Mouse (Mus musculus) midbrain, embryonic 10.5 days (tissue): ENCODE results near the gene Cabp2. TPM values are rescaled to one million over a fixed set of nuclear protein-coding genes. Genes with fewer than 3 reads are reported as not detected.
A peak's percentile ranks its signal among the peaks of the same experiment; 100 is the strongest.
"Not testable (repeated sequence)": the region's sequence is repeated elsewhere in the genome, so short reads cannot be mapped to it uniquely, and the experiment has no call there.

Source experiments
- DNase-seq: peaks from one replicate; pipeline ENCODE4 v3.0.0-alpha.2; 2017; ENCODE audit warnings: low spot score
- H3K27ac ChIP-seq: fragments of 300-500 bp; sonication (generic); replicated peaks from 2 replicates; pipeline ENCODE4 v1.5.1; 2016; ENCODE audit warnings: mild to moderate bottlenecking
- H3K27me3 ChIP-seq: fragments of 300-500 bp; sonication (generic); 2 replicates; pipeline ENCODE4 v1.6.1; 2016; ENCODE audit warnings: low read depth, mild to moderate bottlenecking; ENCODE audit not compliant: poor library complexity, severe bottlenecking
- H3K36me3 ChIP-seq: fragments of 300-500 bp; sonication (generic); 2 replicates; pipeline ENCODE4 v1.6.1; 2016; ENCODE audit warnings: mild to moderate bottlenecking, moderate library complexity
- H3K4me1 ChIP-seq: fragments of 300-500 bp; sonication (generic); 2 replicates; pipeline ENCODE4 v1.6.1; 2016
- H3K4me3 ChIP-seq: fragments of 300-500 bp; sonication (generic); 2 replicates; pipeline ENCODE4 v1.5.1; 2016; ENCODE audit warnings: mild to moderate bottlenecking, moderate library complexity
- H3K9me3 ChIP-seq: fragments of 300-500 bp; sonication (generic); replicated peaks from 2 replicates; pipeline ENCODE4 v1.6.1; 2016; ENCODE audit warnings: mild to moderate bottlenecking
- WGBS: fragments of 180-500 bp; shearing (Covaris S2); methylation state at CpG from one replicate; pipeline ENCODE4 v1.1.7; 2016; 5-methylcytosine and 5-hydroxymethylcytosine counted together
- polyA plus RNA-seq: library from polyadenylated mRNA; unstranded; fragments of >200 nt; fragmentation: Nextera tagmentation; extraction: Ambion mirVana; gene quantifications from 2 replicates; pipeline ENCODE4 v1.2.1, GENCODE M21; 2016

The Cabp2 gene
- polyA plus RNA-seq, 1 experiment from 2014 or later, result not detected

DNA sequence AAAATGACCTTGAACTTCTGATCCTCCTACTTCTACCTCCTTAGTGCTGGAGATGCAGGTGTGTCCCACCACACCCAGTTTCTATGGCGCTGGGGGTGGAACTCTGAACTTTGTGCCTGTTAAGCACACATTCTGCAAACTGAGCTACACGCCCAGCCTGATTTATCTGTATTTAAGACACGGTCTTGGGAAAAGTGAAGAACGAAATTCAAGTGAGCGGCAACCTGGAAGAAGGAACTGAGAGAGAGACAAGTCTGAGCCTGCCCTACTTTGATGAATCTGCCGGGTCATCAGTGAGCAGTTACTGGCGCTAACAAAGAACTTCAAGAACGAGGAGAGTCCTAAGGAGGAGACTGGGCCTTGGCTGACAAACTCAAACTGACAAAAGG, 34.5 kb upstream of the Cabp2 start:
- no peak for DNase-seq
- Histone ChIP-seq H3K4me1 (0 out of 2 replicates have a peak, but pooled peaks cover 2% of the 10 kb centered on the region), H3K36me3 (no peaks in the 10 kb centered on the region), H3K4me3 (no peak overlapping the region), H3K27ac (no peak overlapping the region), H3K27me3 (no peaks in the 10 kb centered on the region), H3K9me3 (no peaks in the 10 kb centered on the region)
- 85% methylated on average over 8 of the region's 8 CpGs for WGBS

DNA sequence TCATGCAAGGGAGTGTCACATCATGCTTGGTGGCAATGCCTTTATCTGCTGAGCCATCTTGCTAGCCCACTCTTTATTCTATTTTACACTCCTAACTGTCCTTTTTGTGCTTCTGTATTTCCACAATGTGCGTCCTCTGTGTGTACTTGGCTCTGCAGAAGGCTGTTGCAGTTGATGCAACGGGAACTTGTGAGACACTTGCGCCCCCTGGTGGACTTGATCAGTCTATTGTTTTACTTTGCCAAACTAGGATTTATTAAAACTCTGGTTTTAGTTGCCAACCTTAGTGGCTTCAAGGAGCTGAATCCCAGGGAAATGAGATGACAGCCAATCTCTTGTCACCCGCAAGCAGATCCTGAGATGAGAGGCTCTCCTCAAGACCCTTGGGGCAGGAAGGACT, 33.5 kb upstream of the Cabp2 start:
- Histone ChIP-seq H3K27ac (no peak overlapping the region), H3K4me1 (0 out of 2 replicates have a peak, but pooled peaks cover 2% of the 10 kb centered on the region), H3K4me3 (no peak overlapping the region), H3K9me3 (no peaks in the 10 kb centered on the region), H3K36me3 (no peaks in the 10 kb centered on the region), H3K27me3 (no peaks in the 10 kb centered on the region)
- DNase-seq, result peak; percentile 76
- WGBS, result 19% methylated on average over 4 of the region's 4 CpGs

DNA sequence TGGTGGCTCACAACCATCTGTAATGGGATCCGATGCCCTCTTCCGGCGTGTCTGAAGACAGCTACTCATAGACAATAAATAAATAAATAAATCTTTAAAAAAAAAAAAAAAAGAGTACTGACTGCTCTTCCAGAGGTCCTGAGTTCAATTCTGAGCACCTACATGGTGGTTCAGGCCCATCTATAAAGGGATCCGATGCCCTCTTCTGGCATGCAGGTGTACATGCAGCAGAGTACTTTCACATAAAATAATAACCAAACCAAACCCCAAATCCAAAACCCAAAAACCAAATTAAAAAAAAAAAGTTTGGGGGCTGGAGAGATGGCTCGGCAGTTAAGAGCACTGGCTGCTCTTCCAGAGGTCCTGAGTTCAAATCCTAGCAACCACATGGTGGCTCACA, 32.3 kb upstream of the Cabp2 start:
- not testable (repeated sequence) for H3K27ac ChIP-seq, H3K4me1 ChIP-seq, H3K36me3 ChIP-seq, H3K4me3 ChIP-seq, H3K27me3 ChIP-seq, DNase-seq, H3K9me3 ChIP-seq
- 80% methylated on average over 5 of the region's 5 CpGs for WGBS

DNA sequence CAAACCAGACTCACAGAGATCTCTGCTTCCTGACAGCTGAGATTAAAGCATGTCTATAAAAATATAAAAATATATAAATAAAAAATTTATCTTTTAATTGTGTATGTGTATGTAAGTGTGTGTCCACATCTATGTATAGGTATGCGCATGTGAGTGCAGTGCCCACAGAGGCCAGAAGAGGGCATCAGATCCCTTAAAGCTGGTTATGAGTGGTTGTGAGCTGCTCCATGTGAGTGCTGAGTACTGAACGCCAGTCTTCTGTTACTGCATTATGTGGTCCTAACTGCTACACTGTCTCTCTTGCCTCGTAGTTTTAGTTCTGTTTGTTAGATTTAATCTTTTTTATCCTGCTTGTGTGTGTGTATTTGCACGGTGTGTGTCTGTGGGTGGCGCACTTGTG, 30.4 kb upstream of the Cabp2 start:
- no peak for DNase-seq
- H3K27ac ChIP-seq, result no peak overlapping the region
- WGBS, result 95% methylated on average over 5 of the region's 5 CpGs

DNA sequence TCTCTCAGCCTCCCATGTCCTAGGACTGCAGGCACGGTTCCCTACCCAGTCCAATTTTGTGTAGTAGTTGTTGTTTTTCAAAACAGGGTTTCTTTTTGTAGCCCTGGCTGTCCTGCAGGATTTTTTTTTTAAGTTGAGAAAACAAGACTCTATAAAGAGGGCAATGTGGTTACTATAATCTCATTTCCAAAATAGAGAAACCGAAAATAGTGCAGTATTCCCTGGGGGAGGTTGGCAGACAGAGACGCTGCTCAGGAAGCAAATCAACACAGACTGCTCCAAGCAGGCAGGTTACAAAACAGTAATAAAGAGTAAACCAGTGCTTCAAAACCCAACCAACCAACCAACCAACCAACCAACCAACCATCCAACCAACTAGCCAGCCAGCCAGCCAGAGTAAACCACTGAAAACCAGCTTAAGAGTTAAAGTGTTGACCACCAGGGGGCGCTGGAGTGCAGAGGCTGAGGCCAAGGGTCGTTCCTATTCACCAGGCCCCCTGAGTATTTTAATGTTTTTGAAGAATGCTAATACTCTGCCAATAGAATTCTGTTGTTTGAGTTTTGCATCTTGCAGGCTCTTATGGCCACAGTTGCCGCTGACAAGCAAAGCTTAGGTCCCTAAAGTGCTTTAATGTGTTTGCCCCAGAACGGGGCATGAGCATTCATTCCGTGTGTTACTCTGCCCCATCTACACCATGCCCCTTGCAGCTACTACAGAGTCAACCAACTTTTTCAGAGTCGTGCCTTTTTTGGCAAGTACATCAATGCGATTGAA, 29.4 kb upstream of the Cabp2 start:
- no peaks in the 10 kb centered on the region for H3K9me3 ChIP-seq
- peak; percentile 67 for DNase-seq
- 53% methylated on average over 10 of the region's 10 CpGs for WGBS
- H3K27ac ChIP-seq, result no peak overlapping the region
- H3K36me3 ChIP-seq, result no peaks in the 10 kb centered on the region
- H3K4me1 ChIP-seq, result peaks cover 11% of the 10 kb centered on the region
- no peak overlapping the region for H3K4me3 ChIP-seq
- H3K27me3 ChIP-seq, result no peaks in the 10 kb centered on the region

More for the DNA sequence above, 30.4 kb upstream of the Cabp2 start:
- Histone ChIP-seq H3K4me1 (peaks cover 3% of the 10 kb centered on the region; the same call in 1 of the 2 replicates), H3K9me3 (no peaks in the 10 kb centered on the region), H3K4me3 (no peak overlapping the region), H3K27me3 (no peaks in the 10 kb centered on the region), H3K36me3 (no peaks in the 10 kb centered on the region)

DNA sequence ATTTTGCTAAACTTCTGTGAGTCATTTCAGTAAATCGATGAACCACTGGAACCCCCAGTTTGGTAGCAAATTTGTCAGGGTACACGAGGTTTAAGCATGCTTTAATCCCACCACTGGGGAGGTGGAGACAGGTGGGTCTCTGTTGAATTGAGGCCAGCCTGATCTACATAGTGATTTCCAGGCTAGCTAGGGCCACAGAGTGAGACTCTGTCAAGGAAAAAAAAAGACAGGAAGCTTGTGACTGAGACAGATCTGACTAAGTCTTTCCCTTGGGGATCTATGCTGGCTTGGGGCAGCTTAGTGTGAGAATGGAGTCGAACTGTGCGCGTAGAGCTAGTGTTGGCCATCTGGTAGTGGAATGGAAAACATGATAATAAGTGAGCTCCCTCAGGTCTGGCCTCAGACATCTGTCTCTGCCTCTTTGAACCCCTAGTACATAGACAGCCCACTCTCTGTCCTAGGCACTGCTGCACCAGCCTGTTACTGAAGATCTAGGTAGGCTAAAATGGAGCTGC, 28.8 kb upstream of the Cabp2 start:
- no peak overlapping the region for H3K27ac ChIP-seq
- no peak for DNase-seq
- no peaks in the 10 kb centered on the region for H3K36me3 ChIP-seq
- H3K27me3 ChIP-seq, result no peaks in the 10 kb centered on the region
- no peak overlapping the region for H3K4me3 ChIP-seq
- 84% methylated on average over 5 of the region's 5 CpGs for WGBS
- H3K9me3 ChIP-seq, result no peaks in the 10 kb centered on the region
- peaks cover 12% of the 10 kb centered on the region for H3K4me1 ChIP-seq

DNA sequence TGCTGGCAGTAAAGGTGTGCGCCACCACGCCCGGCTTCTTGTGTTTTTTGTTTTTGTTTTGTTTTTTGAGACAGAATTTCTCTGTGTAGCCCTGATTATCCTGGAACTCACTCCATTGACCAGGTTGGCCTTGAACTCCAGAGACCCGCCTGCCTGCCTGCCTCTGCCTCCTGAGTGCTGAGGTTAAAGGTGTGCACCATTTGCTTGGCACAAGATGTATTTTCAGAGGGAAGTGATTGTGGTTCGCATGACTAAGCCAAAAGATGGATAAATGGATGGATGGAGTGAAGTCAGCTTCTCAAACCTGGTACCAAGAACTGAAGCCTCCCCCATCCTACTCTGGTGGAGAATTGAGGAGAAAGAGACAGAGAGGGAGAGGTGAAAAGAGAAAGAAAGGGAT, 26.8 kb upstream of the Cabp2 start:
- no peak for DNase-seq
- no peaks in the 10 kb centered on the region for H3K36me3 ChIP-seq
- H3K27me3 ChIP-seq, result no peaks in the 10 kb centered on the region
- no peak overlapping the region for H3K4me3 ChIP-seq
- H3K27ac ChIP-seq, result no peak overlapping the region
- peaks cover 12% of the 10 kb centered on the region for H3K4me1 ChIP-seq
- WGBS, result 87% methylated on average over 5 of the region's 5 CpGs
- H3K9me3 ChIP-seq, result no peaks in the 10 kb centered on the region

DNA sequence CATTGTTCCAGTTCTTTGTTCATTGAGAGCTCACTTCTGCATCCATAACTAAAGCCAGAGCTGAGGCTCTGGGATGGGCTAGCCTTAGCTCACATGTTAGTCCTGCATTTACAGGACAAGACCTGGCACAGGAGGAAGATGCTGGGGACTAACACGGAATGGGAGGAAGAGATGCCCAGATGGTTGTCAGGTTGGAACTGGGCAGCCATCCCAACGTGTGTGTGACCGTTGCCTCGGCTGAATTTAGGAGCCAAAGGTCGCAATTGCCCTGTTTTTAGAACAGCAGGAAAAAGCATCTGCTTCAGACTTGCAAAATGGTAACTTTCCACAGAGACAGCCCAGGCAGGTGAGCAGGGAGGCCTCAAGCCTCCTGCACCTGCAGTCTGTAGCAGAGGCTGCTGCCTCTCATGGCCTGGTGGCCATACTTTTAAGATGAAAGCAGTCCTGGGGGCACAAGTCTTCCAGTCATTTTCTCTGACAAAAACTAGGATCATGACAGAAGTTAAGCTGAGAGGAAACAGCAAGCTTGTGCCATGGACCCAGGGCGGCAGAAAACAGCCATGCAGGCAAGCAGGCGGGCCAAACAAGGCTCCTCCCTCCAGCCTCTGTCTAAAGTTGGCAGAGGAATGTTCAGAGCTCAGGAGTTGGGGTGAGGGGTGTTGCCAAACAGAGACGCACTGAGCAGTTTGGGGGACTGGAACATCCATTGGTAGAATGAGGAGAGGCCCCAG, 26.0 kb upstream of the Cabp2 start:
- no peak overlapping the region for H3K4me3 ChIP-seq
- H3K36me3 ChIP-seq, result no peaks in the 10 kb centered on the region
- no peak overlapping the region for H3K27ac ChIP-seq
- no peak for DNase-seq
- H3K9me3 ChIP-seq, result no peaks in the 10 kb centered on the region
- peaks cover 12% of the 10 kb centered on the region for H3K4me1 ChIP-seq
- H3K27me3 ChIP-seq, result no peaks in the 10 kb centered on the region
- 78% methylated on average over 8 of the region's 8 CpGs for WGBS

DNA sequence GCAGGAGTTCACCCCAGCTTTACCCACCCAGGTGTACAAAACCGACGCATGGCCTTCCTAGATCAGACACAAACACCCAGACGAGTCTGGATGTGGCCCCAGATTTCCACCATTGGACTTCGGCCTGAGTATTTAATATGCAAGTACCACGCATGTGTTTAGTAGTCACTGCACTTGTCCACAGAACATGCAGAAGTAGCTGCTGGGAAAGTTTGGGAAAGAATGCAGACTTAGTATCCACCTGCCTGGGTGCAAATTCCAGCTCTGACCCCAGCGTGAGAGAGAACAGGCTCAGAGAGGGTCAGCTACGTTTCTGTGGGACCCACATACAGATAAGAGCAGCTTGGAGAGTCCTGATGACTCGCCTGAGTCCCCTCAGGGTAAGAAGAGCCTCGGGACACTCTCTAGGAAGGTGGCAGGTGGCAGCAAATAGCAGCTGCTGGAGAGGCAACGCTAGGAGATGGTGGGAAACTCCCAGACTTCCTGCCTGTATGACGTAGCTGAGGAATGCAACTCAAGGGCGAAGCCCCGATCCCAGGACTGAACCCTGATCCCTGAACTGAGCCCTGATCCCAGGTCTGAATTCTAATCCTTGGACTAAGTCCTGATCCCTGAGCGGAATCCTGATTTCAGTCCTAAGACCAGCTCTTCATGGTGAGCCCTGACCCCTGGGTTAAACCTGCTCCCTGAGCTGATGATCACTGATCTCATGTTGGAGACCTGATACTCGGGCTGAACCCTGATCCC, 25.3 kb upstream of the Cabp2 start:
- no peak overlapping the region for H3K4me3 ChIP-seq
- 61% methylated on average over 15 of the region's 15 CpGs for WGBS
- H3K27ac ChIP-seq, result 0 out of 2 replicates have a peak overlapping the region, but pooled peaks have one; percentile 13
- no peaks in the 10 kb centered on the region for H3K27me3 ChIP-seq
- H3K4me1 ChIP-seq, result peaks cover 12% of the 10 kb centered on the region
- DNase-seq, result no peak
- H3K36me3 ChIP-seq, result no peaks in the 10 kb centered on the region
- no peaks in the 10 kb centered on the region for H3K9me3 ChIP-seq

DNA sequence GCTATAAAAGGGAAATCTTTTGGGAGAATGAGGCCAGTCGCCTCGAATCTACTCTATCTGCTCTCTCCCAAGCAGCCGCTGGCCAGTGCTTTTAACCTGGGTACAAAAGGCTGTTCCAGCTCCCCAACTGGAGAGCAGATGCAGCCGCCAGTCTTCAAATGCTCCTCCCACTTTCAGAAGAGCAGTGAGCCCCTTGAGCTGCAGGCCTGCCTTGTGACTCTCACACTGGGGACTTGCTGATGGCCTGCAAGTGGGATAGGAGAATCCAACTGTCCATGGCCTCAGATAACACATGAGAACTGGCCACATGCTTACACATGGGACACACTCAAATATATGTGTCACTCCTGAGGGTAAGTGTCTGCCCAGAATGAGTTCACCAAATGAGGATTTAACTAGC, 24.7 kb upstream of the Cabp2 start:
- no peaks in the 10 kb centered on the region for H3K27me3 ChIP-seq
- peaks cover 12% of the 10 kb centered on the region for H3K4me1 ChIP-seq
- H3K27ac ChIP-seq, result no peak overlapping the region
- DNase-seq, result no peak
- 42% methylated on average over 4 of the region's 4 CpGs for WGBS
- H3K9me3 ChIP-seq, result no peaks in the 10 kb centered on the region
- no peak overlapping the region for H3K4me3 ChIP-seq
- H3K36me3 ChIP-seq, result no peaks in the 10 kb centered on the region

DNA sequence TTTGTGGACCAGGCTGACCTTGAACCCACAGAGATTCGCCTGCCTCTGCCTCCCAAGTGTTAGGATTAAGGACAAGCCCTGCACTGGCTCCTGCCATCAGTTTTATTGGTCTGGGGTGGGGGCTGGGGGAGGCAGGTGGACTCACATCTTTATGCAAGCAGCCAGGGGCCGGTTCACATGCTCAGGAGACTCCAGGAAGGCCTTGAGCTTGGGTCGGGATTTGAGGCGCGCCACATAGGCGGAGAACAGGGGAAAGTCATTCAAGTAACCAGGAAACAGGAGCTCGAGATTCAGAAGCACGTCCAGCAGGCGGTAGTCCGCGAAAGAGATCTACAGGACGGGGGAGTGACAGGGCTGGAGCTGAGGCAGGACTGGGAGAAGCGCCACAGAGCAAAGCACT, 24.0 kb upstream of the Cabp2 start:
- 85% methylated on average over 13 of the region's 13 CpGs for WGBS
- Histone ChIP-seq H3K4me3 (no peak overlapping the region), H3K27ac (no peak overlapping the region), H3K9me3 (no peaks in the 10 kb centered on the region), H3K36me3 (no peaks in the 10 kb centered on the region), H3K27me3 (no peaks in the 10 kb centered on the region), H3K4me1 (peaks cover 12% of the 10 kb centered on the region)
- DNase-seq, result no peak

DNA sequence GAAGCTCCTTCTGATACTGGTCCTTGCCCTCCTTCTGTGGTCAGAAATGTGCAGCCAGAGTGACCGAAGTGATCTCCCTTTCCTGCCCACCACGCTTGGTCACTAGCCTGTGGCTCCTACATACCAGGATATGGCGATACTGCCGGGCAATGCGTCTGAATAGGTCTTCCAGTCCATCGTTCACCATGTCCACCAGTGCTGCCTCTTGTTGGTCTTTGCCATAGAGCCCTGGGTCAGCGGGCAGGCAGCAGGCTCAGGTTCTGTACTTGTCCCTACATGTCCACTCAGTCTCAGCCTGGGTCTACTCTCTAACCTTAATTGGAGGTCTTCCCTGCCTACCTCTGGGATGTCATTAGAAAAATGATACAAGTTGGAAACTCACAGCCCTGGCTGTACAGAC, 23.4 kb upstream of the Cabp2 start:
- 92% methylated on average over 7 of the region's 7 CpGs for WGBS
- no peak overlapping the region for H3K4me3 ChIP-seq
- no peaks in the 10 kb centered on the region for H3K36me3 ChIP-seq
- H3K4me1 ChIP-seq, result peaks cover 12% of the 10 kb centered on the region
- no peak for DNase-seq
- H3K27ac ChIP-seq, result no peak overlapping the region
- H3K27me3 ChIP-seq, result no peaks in the 10 kb centered on the region
- H3K9me3 ChIP-seq, result no peaks in the 10 kb centered on the region
